ENCODE assay signal across 8 mouse cellular contexts in genomic region chr14:33322661-33323088, GRCm38 (mm10).
DNase-seq lines count a peak whose midpoint lies in the region; ATAC-seq lines count a peak whose summit lies in the region.

No protein-coding gene starts in this region.

- H3K27me3 ChIP-seq in midbrain, embryonic 14.5 days (ENCODE audit: control insufficient read depth, insufficient read depth, low read length), result peaks cover 22% of the 10 kb centered on the region
- H3K27me3 ChIP-seq in midbrain, embryonic 15.5 days (replicated peaks), result peaks cover 40% of the 10 kb centered on the region

- H3K4me3 ChIP-seq in midbrain, embryonic 14.5 days (replicated peaks; ENCODE audit: low read depth, low read length), result no peak overlapping the region
- no peak overlapping the region for H3K4me3 ChIP-seq in midbrain, embryonic 15.5 days

- H3K36me3 ChIP-seq in midbrain, embryonic 14.5 days (ENCODE audit: control insufficient read depth, insufficient read depth, low read length), result no peaks in the 10 kb centered on the region
- H3K36me3 ChIP-seq in midbrain, embryonic 15.5 days (replicated peaks), result no peaks in the 10 kb centered on the region

- DNase-seq in midbrain, embryonic 14.5 days, result peak; percentile 82
- peak; percentile 85 for DNase-seq in adrenal gland, postnatal 10 days
- peak; percentile 76 for DNase-seq in embryo, embryonic 11 days
- DNase-seq in heart, postnatal 25 days (ENCODE audit: low spot score), result peak; percentile 22
- peak; percentile 73 to 81 for DNase-seq in left cerebral cortex, postnatal 14 days (ENCODE audit: low spot score in 2 of 2)
- peak; percentile 42 for DNase-seq in thymus, postnatal 25 days

- intact Hi-C loops in heart, postnatal 25 days (cut with DNase I), result no loop called here
- intact Hi-C loops in left cerebral cortex, postnatal 14 days (cut with DNase I), result no loop called here

- no peak overlapping the region for H3K9ac ChIP-seq in midbrain, embryonic 14.5 days (replicated peaks; ENCODE audit: low read length)
- no peak overlapping the region for H3K9ac ChIP-seq in midbrain, embryonic 15.5 days

- H3K9me3 ChIP-seq in midbrain, embryonic 14.5 days (ENCODE audit: control insufficient read depth, low read length), result no peaks in the 10 kb centered on the region
- H3K9me3 ChIP-seq in midbrain, embryonic 15.5 days, result no peaks in the 10 kb centered on the region

- no peak overlapping the region for H3K4me2 ChIP-seq in midbrain, embryonic 14.5 days (ENCODE audit: low read length)
- H3K4me2 ChIP-seq in midbrain, embryonic 15.5 days, result no peak overlapping the region

- 28% methylated on average over 7 of the region's 7 CpGs for WGBS in midbrain, embryonic 14.5 days
- WGBS in midbrain, embryonic 15.5 days, result 26% methylated on average over 7 of the region's 7 CpGs

- no peak overlapping the region for H3K27ac ChIP-seq in midbrain, embryonic 14.5 days (replicated peaks; ENCODE audit: low read depth, low read length)
- no peak overlapping the region for H3K27ac ChIP-seq in midbrain, embryonic 15.5 days

- ATAC-seq in midbrain, embryonic 14.5 days (ENCODE audit: low FRiP score, low TSS enrichment), result no peak
- no peak for ATAC-seq in midbrain, embryonic 15.5 days (replicated peaks)
- ATAC-seq in monocyte, adult 5-6 weeks (replicated peaks; ENCODE audit: insufficient number of reproducible peaks, low FRiP score, low TSS enrichment, poor library complexity, severe bottlenecking), result 0 out of 2 replicates have a peak, but pooled peaks have one; percentile 24

- H3K4me1 ChIP-seq in midbrain, embryonic 14.5 days (ENCODE audit: control insufficient read depth, insufficient read depth, low read length), result 0 out of 2 replicates have a peak, but pooled peaks cover 7% of the 10 kb centered on the region
- H3K4me1 ChIP-seq in midbrain, embryonic 15.5 days, result peaks cover 11% of the 10 kb centered on the region

Comparison
In these comparisons a context has a peak if more than half of its experiments do, and no peak if none do; other contexts are left out.
1. DNase-seq: peak in every context shown above with its lines; median percentile 85 in adrenal gland, postnatal 10 days; 82 in midbrain, embryonic 14.5 days; 77 in left cerebral cortex, postnatal 14 days; 76 in embryo, embryonic 11 days; 42 in thymus, postnatal 25 days; 22 in heart, postnatal 25 days.